18 mouse cellular contexts compared by ENCODE assay signal in genomic region chr2:158918312-158918711, GRCm38 (mm10).
A peak's percentile ranks its signal among the peaks of the same experiment; 100 is the strongest.
DNase-seq lines count a peak whose midpoint lies in the region; TF ChIP-seq lines count a peak whose summit lies in the region.
"Had no signal": no experiment of that assay in that cellular context is flagged by ENCODE, and none has a peak within 500 bp of the region (broad histone marks: within the 10 kb centered on the region; RNA-seq: fewer than 3 reads in every experiment).

No protein-coding gene starts in this region.

- DNase-seq in layer of hippocampus, adult 2 months (ENCODE audit: low spot score in 2 of 2), result peak; percentile 14 to 42
- no peak for DNase-seq in layer of hippocampus, adult 11-12 months (ENCODE audit: low spot score)
- peak; percentile 12 to 13 for DNase-seq in left cerebral cortex, adult 18-20 months (ENCODE audit: low spot score in 2 of 2)
- no peak for DNase-seq in left cerebral cortex, adult 2 months (ENCODE audit: extremely low spot score in 1 of 2, low spot score in 2 of 2)
- peak; percentile 62 for DNase-seq in brain, adult 2 months (ENCODE audit: low read depth, low spot score)
- no peak for DNase-seq in gastrocnemius, adult 2 months
- DNase-seq: adrenal gland, adult 2 months; adrenal gland, postnatal 10 days; adrenal gland, postnatal 25 days; cerebellum, adult 11-12 months; cerebellum, adult 2 months; cerebellum, adult 9-10 months; cerebellum, postnatal 10 days; cerebellum, postnatal 25 days had no signal

- no peak overlapping the region for H3K4me3 ChIP-seq in layer of hippocampus, adult 2 months
- no peak overlapping the region for H3K4me3 ChIP-seq in left cerebral cortex, adult 2 months
- no peak overlapping the region for H3K4me3 ChIP-seq in gastrocnemius, adult 2 months
- H3K4me3 ChIP-seq: embryonic facial prominence, embryonic 10.5 days; embryonic facial prominence, embryonic 12.5 days; forebrain, embryonic 13.5 days; forebrain, embryonic 15.5 days had no signal

- no peak for TF ChIP-seq CTCF in layer of hippocampus, adult 2 months (conservative IDR thresholded peaks at IDR 0.05)
- TF ChIP-seq CTCF in left cerebral cortex, adult 2 months (IDR thresholded peaks at IDR 0.05), result no peak
- TF ChIP-seq CTCF in gastrocnemius, adult 2 months (IDR thresholded peaks at IDR 0.05), result no peak

- H3K27ac ChIP-seq in layer of hippocampus, adult 2 months, result peak overlapping the region; percentile 36; the same call in 1 of the 2 replicates
- no peak overlapping the region for H3K27ac ChIP-seq in left cerebral cortex, adult 2 months
- H3K27ac ChIP-seq in gastrocnemius, adult 2 months, result no peak overlapping the region
- H3K27ac ChIP-seq: embryonic facial prominence, embryonic 10.5 days; embryonic facial prominence, embryonic 12.5 days; forebrain, embryonic 13.5 days; forebrain, embryonic 15.5 days had no signal

- intact Hi-C loops in left cerebral cortex, adult 2 months (cut with DNase I), result no loop called here
- intact Hi-C loops in gastrocnemius, adult 2 months (cut with DNase I), result loop anchor here (10.0 kb wide), 1 partner anchor 246 kb away; no protein-coding TSS in a partner anchor

Comparison
In these comparisons a context has a peak if more than half of its experiments do, and no peak if none do; other contexts are left out.
1. DNase-seq: peak in layer of hippocampus, adult 2 months (2 of 2), left cerebral cortex, adult 18-20 months (2 of 2) and brain, adult 2 months (single experiment); none in layer of hippocampus, adult 11-12 months (single experiment), left cerebral cortex, adult 2 months (0 of 2) and gastrocnemius, adult 2 months (single experiment).